Mouse (Mus musculus): ENCODE measurements around the gene Zfp513. TPM values are rescaled to one million over a fixed set of nuclear protein-coding genes. Genes with fewer than 3 reads are reported as not detected.

The Zfp513 gene
- polyA plus RNA-seq, 1 experiment = 35.0 TPM

DNA sequence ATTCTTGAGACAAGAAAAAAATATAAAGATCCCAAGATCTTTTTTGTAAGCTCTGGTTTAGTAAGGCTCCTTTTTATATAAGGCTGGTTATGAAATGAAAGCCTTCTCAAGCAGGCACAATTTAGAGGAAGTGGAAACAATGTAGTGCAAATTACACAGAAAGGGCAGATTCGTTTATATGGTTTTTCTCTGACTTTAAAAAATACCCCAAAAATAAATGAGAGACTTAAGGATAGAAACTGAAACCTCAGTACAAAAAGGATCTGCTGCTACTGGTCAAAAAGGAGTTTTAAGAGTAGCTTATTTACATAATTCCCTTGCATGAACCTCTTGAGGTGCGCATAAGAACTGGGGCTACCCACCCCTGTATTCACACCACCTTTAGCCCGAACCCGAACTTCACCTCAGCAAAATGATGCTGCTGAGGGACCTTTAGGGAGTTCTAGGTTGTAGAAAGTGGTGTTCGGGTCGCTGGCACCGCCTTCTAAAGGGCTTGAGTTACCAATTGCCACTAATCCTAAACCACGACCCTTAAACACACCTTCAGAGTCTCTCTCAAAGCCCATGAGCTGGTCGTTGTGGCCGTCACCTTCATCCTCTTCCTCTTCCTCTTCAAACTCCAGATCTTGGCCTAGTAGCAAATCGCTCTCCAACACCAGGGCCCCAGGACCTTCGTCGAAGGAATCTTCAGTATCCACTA, 911 bp downstream of the Zfp513 start:
- WGBS = 4% methylated on average over 13 of the region's 13 CpGs
- DNase-seq (ENCODE audit: low read depth, low spot score) = no peak

DNA sequence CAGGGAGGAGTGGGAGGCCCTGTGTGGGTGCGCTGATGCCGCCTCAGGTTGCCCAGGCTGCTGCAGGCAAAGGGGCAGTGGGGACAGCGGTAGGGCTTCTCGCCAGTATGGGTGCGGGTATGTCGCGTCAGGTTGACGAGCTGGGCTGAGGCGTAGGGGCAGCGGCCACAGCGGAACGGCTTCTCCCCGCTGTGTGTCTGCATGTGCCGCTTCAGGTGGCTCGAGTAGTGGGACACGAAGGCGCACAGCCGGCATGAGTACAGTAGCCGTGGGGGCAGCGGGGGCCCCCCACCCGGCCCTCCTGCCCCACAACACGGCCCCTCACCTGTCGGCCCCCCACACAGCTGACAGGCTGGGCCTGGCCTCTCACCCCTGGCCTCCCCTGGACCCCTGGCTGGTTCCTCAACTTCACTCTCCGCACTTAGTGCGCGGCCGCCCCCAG, 1.8 kb downstream of the Zfp513 start:
- 87% methylated on average over 27 of the region's 27 CpGs for WGBS
- no peak for DNase-seq (ENCODE audit: low read depth, low spot score)

- 67% methylated on average over 9 of the region's 9 CpGs for whole genome bisulfite sequencing
- no peak for DNase-seq (ENCODE audit: low read depth, low spot score)
Observed at GRCm38 (mm10) chr5:31199893-31200292, 2.2 kb downstream of the Zfp513 start.

GRCm38 (mm10) chr5:31199321-31199892, 2.7 kb downstream of the Zfp513 start:
- DNase-seq (ENCODE audit: low read depth, low spot score) = no peak
- 88% methylated on average over 19 of the region's 19 CpGs for WGBS

DNA sequence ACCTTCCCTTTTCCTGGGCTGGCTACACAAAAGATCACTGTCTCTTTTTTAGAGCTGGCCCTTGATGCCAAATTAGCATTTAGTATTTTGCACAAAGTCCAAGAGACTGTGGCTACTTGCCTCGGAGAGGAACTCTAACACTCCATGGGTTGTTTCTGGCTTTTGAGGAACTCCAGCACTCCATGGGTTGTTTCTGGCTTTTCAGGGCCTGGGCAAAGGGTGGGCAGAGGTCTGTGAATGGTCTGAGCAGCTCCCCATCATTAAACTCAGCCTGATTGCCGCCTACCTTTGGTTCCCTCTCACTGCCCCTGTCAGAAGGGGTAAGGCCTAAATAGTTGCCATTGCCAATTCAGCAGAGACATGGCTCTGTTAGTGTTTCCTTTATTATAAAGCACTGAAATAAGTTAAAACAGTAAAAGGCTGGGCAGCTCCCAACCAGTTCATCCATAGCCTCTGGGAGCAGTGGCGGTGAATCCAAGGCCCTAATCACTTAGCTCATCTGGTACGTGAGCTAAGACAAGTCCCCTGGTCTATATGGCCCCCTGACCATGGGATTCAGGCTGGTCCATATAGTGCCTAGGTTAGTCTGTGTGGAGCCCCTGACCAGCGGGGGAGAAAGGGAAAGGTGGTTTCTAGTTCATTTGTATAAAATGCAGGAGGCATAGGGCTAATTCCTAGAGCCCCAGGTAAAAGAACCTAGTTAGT, 3.3 kb downstream of the Zfp513 start:
- WGBS = 77% methylated on average over 5 of the region's 5 CpGs

DNA sequence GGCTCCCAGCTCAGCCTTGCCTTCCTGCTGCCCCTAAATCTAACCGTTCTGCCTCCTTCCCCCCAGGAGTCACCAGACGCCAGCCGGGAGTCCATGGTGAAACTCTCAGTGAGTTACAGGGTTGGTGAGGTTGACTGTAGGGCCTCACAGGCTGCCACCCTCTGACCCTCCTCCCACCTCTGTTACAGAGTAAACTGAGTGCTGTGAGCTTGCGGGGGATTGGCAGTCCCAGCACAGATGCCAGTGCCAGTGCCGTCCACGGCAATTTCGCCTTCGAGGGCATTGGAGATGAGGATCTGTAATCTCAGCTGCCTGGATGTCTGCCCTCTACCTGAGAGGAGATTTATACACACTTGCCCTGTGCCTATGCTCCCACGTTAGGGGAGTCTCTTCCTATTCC, 3.9 kb downstream of the Zfp513 start:
- DNase-seq (ENCODE audit: low read depth, low spot score) = no peak
- WGBS = 76% methylated on average over 9 of the region's 9 CpGs

More for the DNA sequence above, 3.3 kb downstream of the Zfp513 start:
- DNase-seq (ENCODE audit: low read depth, low spot score) = no peak

DNA sequence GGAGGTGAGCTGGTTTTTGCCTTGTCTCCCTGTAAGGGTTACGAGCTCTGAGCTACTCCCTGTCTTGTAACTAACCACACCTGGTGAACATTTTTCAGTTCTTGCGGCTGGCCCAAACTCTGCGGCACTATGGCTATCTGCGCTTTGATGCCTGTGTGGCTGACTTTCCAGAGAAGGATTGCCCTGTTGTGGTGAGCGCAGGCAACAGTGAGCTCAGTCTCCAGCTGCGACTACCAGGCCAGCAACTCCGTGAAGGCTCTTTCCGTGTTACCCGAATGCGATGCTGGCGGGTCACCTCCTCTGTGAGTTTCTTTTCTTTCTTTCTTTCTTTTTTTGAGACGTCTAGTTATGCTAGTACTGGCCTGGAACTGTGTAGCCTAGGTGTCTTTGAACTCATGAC, 5.0 kb downstream of the Zfp513 start:
- DNase-seq (ENCODE audit: low read depth, low spot score) = no peak
- WGBS = 92% methylated on average over 12 of the region's 12 CpGs

DNA sequence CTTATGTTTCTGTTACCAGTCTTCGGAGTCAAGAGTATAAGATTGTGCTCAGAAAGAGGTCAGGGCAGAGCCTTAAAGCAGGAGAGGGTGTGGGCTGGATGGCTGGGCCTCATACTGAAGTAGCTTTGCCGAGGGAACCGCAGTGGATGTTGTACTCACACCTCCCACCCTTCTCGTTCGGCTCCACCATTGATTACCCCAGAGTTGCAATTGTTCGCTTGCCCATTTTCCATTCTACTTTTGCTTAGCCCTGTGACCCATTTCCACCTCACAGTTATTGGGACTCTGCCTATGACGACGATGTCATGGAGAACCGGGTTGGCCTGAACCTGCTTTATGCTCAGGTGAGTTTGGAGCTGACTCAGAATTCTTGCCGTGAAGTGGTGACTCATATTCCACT, 5.9 kb downstream of the Zfp513 start:
- WGBS = 84% methylated on average over 10 of the region's 10 CpGs
- DNase-seq (ENCODE audit: low read depth, low spot score) = no peak

DNA sequence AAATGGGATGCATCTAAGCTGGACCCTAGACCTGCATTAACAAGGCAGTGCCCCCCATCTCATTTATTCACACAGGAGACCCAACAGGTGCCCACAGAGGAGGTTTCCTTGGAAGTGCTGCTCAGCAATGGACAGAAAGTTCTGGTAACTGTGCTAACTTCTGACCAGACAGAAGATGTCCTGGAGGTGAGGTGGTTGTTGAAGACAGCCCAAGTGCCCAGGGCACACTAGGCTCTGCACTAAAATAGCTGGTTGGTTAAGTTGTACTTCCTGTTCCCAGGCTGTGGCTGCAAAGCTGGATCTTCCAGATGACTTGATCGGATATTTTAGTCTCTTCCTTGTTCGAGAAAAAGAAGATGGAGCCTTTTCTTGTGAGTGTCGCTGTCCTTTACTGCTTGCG, 6.4 kb downstream of the Zfp513 start:
- WGBS = 83% methylated on average over 4 of the region's 4 CpGs
- no peak for DNase-seq (ENCODE audit: low read depth, low spot score)

GRCm38 (mm10) chr5:31194486-31195485, 7.3 kb downstream of the Zfp513 start:
- no peak for DNase-seq (ENCODE audit: low read depth, low spot score)
- 83% methylated on average over 16 of the region's 16 CpGs for WGBS

GRCm38 (mm10) chr5:31193631-31194281, 8.3 kb downstream of the Zfp513 start:
- 6% methylated on average over 25 of the region's 25 CpGs for WGBS

GRCm38 (mm10) chr5:31192939-31193630, 9.0 kb downstream of the Zfp513 start, which contains the start of the genes Snx17 and Eif2b4:
TSS of gene Snx17 (plus strand) at chr5:31193227.
TSS of gene Eif2b4 (minus strand) at chr5:31193430.
- under 1% methylated on average over 48 of the region's 48 CpGs for WGBS

More at GRCm38 (mm10) chr5:31193631-31194281, 8.3 kb downstream of the Zfp513 start:
- DNase-seq (ENCODE audit: low read depth, low spot score) = no peak

GRCm38 (mm10) chr5:31192045-31192938, 9.8 kb downstream of the Zfp513 start:
- peak; percentile 76 for DNase-seq (ENCODE audit: low read depth, low spot score)

More at GRCm38 (mm10) chr5:31192939-31193630, 9.0 kb downstream of the Zfp513 start, which contains the start of the genes Snx17 and Eif2b4:
- peak; percentile 98 for DNase-seq (ENCODE audit: low read depth, low spot score)

GRCm38 (mm10) chr5:31190201-31190600, 11.9 kb downstream of the Zfp513 start:
- DNase-seq (ENCODE audit: low read depth, low spot score) = no peak
- WGBS = 92% methylated on average over 9 of the region's 9 CpGs

More at GRCm38 (mm10) chr5:31192045-31192938, 9.8 kb downstream of the Zfp513 start:
- 6% methylated on average over 42 of the region's 42 CpGs for WGBS

GRCm38 (mm10) chr5:31188223-31188840, 13.8 kb downstream of the Zfp513 start:
- 70% methylated on average over 4 of the region's 4 CpGs for WGBS
- DNase-seq (ENCODE audit: low read depth, low spot score) = no peak

- no peak for DNase-seq (ENCODE audit: low read depth, low spot score)
- 53% methylated on average over 4 of the region's 4 CpGs for WGBS
Observed at GRCm38 (mm10) chr5:31183678-31184077, 18.4 kb downstream of the Zfp513 start.

Measured in large intestine, adult 2 months (tissue).